Mouse (Mus musculus) embryonic facial prominence, embryonic 11.5 days (tissue): Measurements from ENCODE around the gene Hist1h1d. TPM values are rescaled to one million over a fixed set of nuclear protein-coding genes. Genes with fewer than 3 reads are reported as not detected.

Experiments
- ATAC-seq: fragments of 200-750 bp; cut with Nextera tagmentation; replicated peaks from 2 replicates; pipeline ENCODE4 v1.8.0; 2017; ENCODE audit warnings: low read depth; ENCODE audit not compliant: insufficient number of reproducible peaks, low FRiP score, low TSS enrichment
- DNase-seq: peaks from one replicate; pipeline ENCODE4 v3.0.0-alpha.2; 2015; ENCODE audit warnings: low spot score
- H3K27ac ChIP-seq: fragments of 300-500 bp; sonication (generic); replicated peaks from 2 replicates; pipeline ENCODE4 v1.5.1; 2014; ENCODE audit warnings: mild to moderate bottlenecking, low read depth, low read length, control low read depth
- H3K27me3 ChIP-seq: fragments of 300-500 bp; sonication (generic); 2 replicates; pipeline ENCODE4 v1.6.1; 2014; ENCODE audit warnings: mild to moderate bottlenecking, low read length, moderate library complexity, mixed read lengths; ENCODE audit not compliant: control insufficient read depth, insufficient read depth
- H3K36me3 ChIP-seq: fragments of 300-500 bp; sonication (generic); replicated peaks from 2 replicates; pipeline ENCODE4 v1.6.1; 2014; ENCODE audit warnings: low read depth, mild to moderate bottlenecking, low read length, moderate library complexity, mixed read lengths; ENCODE audit not compliant: control insufficient read depth, insufficient read depth
- H3K4me1 ChIP-seq: fragments of 300-500 bp; sonication (generic); 2 replicates; pipeline ENCODE4 v1.6.1; 2014; ENCODE audit warnings: low read length, mixed read lengths; ENCODE audit not compliant: control insufficient read depth, insufficient read depth
- H3K4me2 ChIP-seq: fragments of 300-500 bp; sonication (generic); 2 replicates; pipeline ENCODE4 v1.6.1; 2014; ENCODE audit warnings: low read depth, mild to moderate bottlenecking, control low read depth, low read length, moderate library complexity
- H3K4me3 ChIP-seq: fragments of 300-500 bp; sonication (generic); 2 replicates; pipeline ENCODE4 v1.5.1; 2014; ENCODE audit warnings: low read depth, low read length, control low read depth
- H3K9ac ChIP-seq: fragments of 300-500 bp; sonication (generic); replicated peaks from 2 replicates; pipeline ENCODE4 v1.6.1; 2014; ENCODE audit warnings: mild to moderate bottlenecking, control low read depth, low read length
- H3K9me3 ChIP-seq: fragments of 300-500 bp; sonication (generic); replicated peaks from 2 replicates; pipeline ENCODE4 v1.6.1; 2016; ENCODE audit warnings: mild to moderate bottlenecking, low read length, inconsistent platforms, mixed read lengths; ENCODE audit not compliant: control insufficient read depth
- WGBS: fragments of 180-500 bp; shearing (Covaris S2); extraction: QIAGEN DNeasy Blood & Tissue Kit; methylation state at CpG from one replicate; pipeline ENCODE4 v1.1.7; 2014; 5-methylcytosine and 5-hydroxymethylcytosine counted together
- polyA plus RNA-seq: library from polyadenylated mRNA; unstranded; fragments of >200 nt; fragmentation: Nextera tagmentation; extraction: Ambion mirVana; gene quantifications from 2 replicates; pipeline ENCODE4 v1.2.1, GENCODE M21; 2014

Hist1h1d gene
- polyA plus RNA-seq = 0.53 and 0.71 TPM in 2 replicates

DNA sequence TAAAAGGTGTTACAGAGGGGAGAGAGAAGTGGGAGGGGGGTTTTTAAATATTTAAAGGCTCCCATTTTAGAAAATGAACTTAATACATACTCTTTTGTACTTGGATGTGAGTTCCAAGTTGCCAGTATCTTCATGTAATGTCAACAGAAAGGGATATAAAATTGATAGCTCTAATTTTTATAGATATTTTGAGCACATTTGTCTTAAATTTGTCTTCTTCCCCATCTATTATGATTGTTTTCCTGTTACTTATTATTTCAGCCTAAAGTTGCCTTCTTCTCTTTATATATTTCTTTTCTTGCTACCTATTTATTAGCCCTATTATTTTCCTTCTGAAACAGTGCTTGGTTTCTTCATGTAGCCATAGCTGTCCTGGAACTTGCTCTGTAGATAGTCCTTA is at the start of gene Hist1h1d:
Gene Hist1h1d (plus strand): TSS at position 301 of the 400 bp plus-strand sequence.
- no peaks in the 10 kb centered on the region for H3K27me3 ChIP-seq
- peak within 1 kb of the TSS; percentile 98 for H3K27ac ChIP-seq
- no peaks in the 10 kb centered on the region for H3K36me3 ChIP-seq
- no peak within 1 kb of the TSS for H3K4me3 ChIP-seq
- H3K9ac ChIP-seq = peak within 1 kb of the TSS; percentile 32; the same call in 1 of the 2 replicates
- no peak for DNase-seq
- no peaks in the 10 kb centered on the region for H3K4me1 ChIP-seq
- no peaks in the 10 kb centered on the region for H3K9me3 ChIP-seq
- ATAC-seq = no peak
- H3K4me2 ChIP-seq = no peak within 1 kb of the TSS

DNA sequence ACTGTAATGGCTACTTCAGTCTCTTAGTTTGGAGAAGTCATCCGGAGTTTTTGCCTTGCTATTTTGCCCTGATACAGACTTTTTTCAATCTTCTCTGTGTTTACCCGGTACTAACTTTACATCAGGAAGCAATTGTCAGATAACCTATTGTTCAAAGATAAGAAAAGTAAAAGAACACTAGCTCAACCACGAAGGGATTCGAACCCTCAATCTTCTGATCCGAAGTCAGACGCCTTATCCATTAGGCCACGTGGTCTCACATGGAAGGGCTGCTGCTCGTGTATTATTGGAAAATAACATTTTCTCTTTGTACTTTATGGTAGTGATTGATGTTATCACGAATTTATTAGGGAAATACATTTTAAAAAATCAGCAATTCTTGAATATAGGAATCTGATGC is 49.3 kb upstream of the Hist1h1d start:
- DNase-seq (peak; percentile 91), ATAC-seq (no peak)
- H3K4me1 ChIP-seq = no peaks in the 10 kb centered on the region
- H3K4me3 ChIP-seq = 0 out of 2 replicates have a peak overlapping the region, but pooled peaks have one; percentile 3
- no peak overlapping the region for H3K27ac ChIP-seq
- under 1% methylated on average over 9 of the region's 9 CpGs for WGBS
- no peak overlapping the region for H3K9ac ChIP-seq
- no peaks in the 10 kb centered on the region for H3K36me3 ChIP-seq
- H3K9me3 ChIP-seq = no peaks in the 10 kb centered on the region
- no peak overlapping the region for H3K4me2 ChIP-seq
- H3K27me3 ChIP-seq = no peaks in the 10 kb centered on the region

DNA sequence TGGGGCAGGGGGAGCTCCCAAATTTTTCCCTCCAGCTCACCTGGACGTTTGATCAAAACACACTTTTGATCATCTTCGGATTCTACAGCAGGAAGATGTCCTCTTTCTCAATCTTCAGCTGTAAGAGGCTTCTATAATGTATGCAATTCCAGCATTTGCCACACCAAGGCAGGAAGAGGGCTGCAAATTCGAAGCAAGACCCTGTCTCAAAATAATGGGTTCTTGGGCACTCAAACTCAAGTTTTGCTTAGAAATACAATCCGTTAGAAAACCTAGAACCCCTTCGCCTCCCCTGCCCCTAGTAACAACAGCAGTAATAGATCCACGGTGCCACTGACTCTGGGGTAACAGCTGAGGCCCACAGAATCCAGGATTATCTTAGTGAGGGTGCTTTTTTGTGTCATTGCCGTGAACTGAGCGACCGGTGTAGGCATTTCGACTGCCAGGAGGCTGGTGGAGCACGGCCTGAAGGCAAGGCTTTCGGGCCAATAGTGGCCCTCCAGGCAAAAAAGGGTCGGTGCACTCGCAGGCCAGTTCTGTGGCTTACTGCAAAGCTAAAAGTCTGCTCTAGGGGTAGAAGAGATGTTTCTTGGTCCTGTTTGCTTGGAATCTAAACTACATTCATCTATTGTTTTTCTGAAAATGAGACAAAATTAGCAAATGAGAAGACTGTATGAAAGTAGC is 47.3 kb upstream of the Hist1h1d start:
- ATAC-seq (peak; percentile 36; the same call in 1 of the 2 replicates), DNase-seq (peak; percentile 58)
- H3K4me3 ChIP-seq = peak overlapping the region; percentile 31
- H3K9me3 ChIP-seq = no peaks in the 10 kb centered on the region
- 3% methylated on average over 14 of the region's 14 CpGs for WGBS
- no peaks in the 10 kb centered on the region for H3K4me1 ChIP-seq
- peak overlapping the region; percentile 48 for H3K4me2 ChIP-seq
- H3K9ac ChIP-seq = peak overlapping the region; percentile 20; the same call in 1 of the 2 replicates
- H3K27ac ChIP-seq = no peak overlapping the region
- no peaks in the 10 kb centered on the region for H3K27me3 ChIP-seq
- no peaks in the 10 kb centered on the region for H3K36me3 ChIP-seq

DNA sequence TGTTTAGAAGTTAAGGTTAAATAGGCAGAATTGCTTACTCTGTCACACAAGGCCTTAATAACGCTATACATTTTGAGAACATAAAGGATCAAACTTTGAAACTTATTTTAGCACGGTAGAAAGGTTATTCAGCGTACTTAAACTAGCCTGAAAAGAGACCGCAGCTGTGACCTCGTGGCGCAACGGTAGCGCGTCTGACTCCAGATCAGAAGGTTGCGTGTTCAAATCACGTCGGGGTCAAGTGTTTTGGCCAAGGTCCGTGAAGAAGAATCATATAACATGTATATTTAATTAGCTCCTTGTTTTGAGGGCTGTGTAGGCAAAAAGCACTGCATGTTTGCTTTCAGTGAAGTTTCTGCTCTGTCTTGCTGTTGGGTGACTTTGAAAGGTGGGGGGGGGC is 46.7 kb upstream of the Hist1h1d start:
- H3K9me3 ChIP-seq = no peaks in the 10 kb centered on the region
- peak overlapping the region; percentile 31; the same call in 1 of the 2 replicates for H3K4me3 ChIP-seq
- ATAC-seq (no peak), DNase-seq (peak; percentile 89)
- H3K9ac ChIP-seq = no peak overlapping the region
- H3K4me2 ChIP-seq = no peak overlapping the region; the same call in 1 of the 2 replicates
- 1% methylated on average over 13 of the region's 13 CpGs for WGBS
- H3K36me3 ChIP-seq = no peaks in the 10 kb centered on the region
- no peaks in the 10 kb centered on the region for H3K27me3 ChIP-seq
- no peaks in the 10 kb centered on the region for H3K4me1 ChIP-seq
- H3K27ac ChIP-seq = no peak overlapping the region

DNA sequence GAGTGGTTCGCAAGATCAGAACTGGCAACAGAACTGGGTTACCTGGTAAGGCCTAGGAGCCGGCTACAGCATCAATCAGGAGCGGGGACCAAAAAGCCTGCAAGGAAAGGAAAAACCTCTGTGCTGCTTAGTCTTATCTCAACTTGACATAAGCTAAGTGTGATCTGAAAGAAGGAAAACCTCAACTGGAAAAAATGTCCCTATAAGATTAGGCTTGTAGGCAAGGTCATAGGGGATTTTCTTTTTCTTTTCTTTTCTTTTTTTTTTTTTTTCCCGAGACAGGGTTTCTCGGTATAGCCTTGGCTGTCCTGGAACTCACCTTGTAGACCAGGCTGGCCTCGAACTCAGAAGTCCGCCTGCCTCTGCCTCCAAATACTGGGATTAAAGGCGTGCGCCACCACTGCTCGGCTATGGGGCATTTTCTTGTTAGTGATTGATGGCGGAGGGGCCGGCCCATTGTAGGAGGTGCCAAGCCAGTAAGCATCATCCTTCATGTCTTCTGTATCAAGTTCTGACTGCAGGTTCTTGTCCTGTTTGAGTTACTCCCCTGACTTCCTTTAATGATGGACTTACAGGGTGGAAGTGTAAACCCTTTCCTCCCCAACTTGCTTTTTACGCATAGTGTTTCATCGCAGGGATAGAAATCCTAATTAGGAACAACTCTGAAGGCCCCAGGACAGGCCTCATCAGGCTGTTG is 46.1 kb upstream of the Hist1h1d start:
- ATAC-seq (no peak), DNase-seq (no peak)
- Histone ChIP-seq H3K9ac (no peak overlapping the region), H3K4me2 (no peak overlapping the region; the same call in 1 of the 2 replicates), H3K27ac (no peak overlapping the region), H3K4me3 (no peak overlapping the region), H3K36me3 (no peaks in the 10 kb centered on the region), H3K9me3 (no peaks in the 10 kb centered on the region), H3K27me3 (no peaks in the 10 kb centered on the region), H3K4me1 (no peaks in the 10 kb centered on the region)
- WGBS = 14% methylated on average over 14 of the region's 14 CpGs

DNA sequence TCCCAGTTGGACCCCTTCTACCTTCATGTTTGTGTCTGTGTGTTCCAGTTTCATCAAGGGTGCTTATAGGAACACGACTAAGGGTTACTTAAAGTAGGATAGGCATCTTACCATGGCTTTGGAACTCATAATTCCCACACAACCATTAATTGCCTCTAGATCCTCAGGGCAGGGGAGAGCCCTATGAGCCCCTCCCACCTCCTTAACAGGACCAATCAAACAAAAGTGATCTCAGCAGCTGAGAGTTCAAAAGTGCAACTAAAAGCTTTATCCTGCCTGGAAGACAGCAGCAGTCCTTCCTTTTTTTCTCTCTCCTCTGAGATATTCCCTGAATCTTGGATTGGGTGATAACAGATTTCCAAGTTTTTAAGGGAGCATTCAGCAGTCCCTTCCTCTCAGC is 42.9 kb upstream of the Hist1h1d start:
- Histone ChIP-seq H3K27ac (no peak overlapping the region), H3K9me3 (no peaks in the 10 kb centered on the region), H3K4me1 (no peaks in the 10 kb centered on the region), H3K4me3 (no peak overlapping the region), H3K9ac (no peak overlapping the region), H3K4me2 (no peak overlapping the region), H3K27me3 (no peaks in the 10 kb centered on the region), H3K36me3 (no peaks in the 10 kb centered on the region)
- ATAC-seq (no peak), DNase-seq (no peak)
- WGBS = 57% methylated on average over 1 of the region's 1 CpGs

DNA sequence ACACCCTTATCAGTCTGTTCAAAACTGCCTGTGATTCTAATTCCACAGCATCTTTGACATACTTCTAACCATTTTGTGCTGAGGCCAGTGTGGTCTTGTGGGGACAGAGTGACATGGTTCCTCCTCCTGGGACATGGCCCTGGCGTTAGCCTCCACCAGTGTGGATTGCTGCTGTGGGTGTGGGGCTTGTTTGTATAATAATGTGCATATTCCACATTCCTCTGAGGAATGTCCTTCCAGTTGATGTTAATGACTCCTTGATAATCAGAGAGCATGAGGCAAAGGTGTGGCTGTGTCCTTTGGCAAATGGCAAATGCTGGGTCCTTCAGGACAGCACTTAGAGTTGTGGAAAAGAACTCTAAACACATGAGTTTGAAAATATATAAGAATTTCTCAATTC is 39.5 kb upstream of the Hist1h1d start:
- no peak for DNase-seq
- Histone ChIP-seq H3K27ac (no peak overlapping the region), H3K9me3 (no peaks in the 10 kb centered on the region), H3K9ac (no peak overlapping the region), H3K27me3 (no peaks in the 10 kb centered on the region), H3K4me3 (no peak overlapping the region), H3K4me2 (no peak overlapping the region), H3K4me1 (no peaks in the 10 kb centered on the region), H3K36me3 (no peaks in the 10 kb centered on the region)
- ATAC-seq = no peak
- 95% methylated on average over 1 of the region's 1 CpGs for WGBS

DNA sequence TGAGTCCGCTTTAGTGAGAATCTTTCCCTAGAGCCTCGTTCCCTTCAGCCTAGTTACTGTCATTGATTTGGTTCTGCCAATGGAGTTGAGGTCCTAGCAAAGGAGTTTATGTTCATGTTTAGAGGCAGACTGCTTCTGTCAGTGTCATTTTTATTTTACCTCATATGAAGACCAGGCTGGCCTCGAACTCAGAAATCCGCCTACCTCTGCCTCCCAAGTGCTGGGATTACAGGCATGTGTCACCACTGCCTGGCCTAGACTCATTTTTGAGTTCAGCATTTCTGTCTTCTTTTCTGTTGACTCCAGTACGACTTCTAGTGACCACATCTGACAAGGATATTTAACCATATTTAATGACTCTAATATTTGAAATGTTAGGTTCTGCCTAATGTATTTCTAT is 37.8 kb upstream of the Hist1h1d start:
- Histone ChIP-seq H3K27ac (no peak overlapping the region), H3K27me3 (no peaks in the 10 kb centered on the region), H3K9ac (no peak overlapping the region), H3K36me3 (no peaks in the 10 kb centered on the region), H3K9me3 (no peaks in the 10 kb centered on the region), H3K4me3 (no peak overlapping the region), H3K4me1 (no peaks in the 10 kb centered on the region), H3K4me2 (no peak overlapping the region)
- ATAC-seq (no peak), DNase-seq (no peak)
- WGBS = 74% methylated on average over 5 of the region's 5 CpGs
